Mouse (Mus musculus) hindbrain, embryonic 15.5 days (tissue): ENCODE results near the gene Frmd4a. TPM values are rescaled to one million over a fixed set of nuclear protein-coding genes. Genes with fewer than 3 reads are reported as not detected.
A peak's percentile ranks its signal among the peaks of the same experiment; 100 is the strongest.

Experiments
- ATAC-seq: fragments of 200-750 bp; cut with Nextera tagmentation; 2 replicates; pipeline ENCODE4 v1.8.0; 2017; ENCODE audit warnings: low read depth, moderate number of reproducible peaks, moderate TSS enrichment; ENCODE audit not compliant: low FRiP score
- H3K27ac ChIP-seq: fragments of 300-500 bp; sonication (generic); replicated peaks from 2 replicates; pipeline ENCODE4 v1.5.1; 2015; ENCODE audit warnings: mild to moderate bottlenecking, inconsistent platforms
- H3K27me3 ChIP-seq: fragments of 300-500 bp; sonication (generic); 2 replicates; pipeline ENCODE4 v1.6.1; 2015; ENCODE audit warnings: control low read depth, inconsistent platforms
- H3K36me3 ChIP-seq: fragments of 300-500 bp; sonication (generic); 2 replicates; pipeline ENCODE4 v1.6.1; 2015; ENCODE audit warnings: control low read depth, inconsistent platforms
- H3K4me1 ChIP-seq: fragments of 300-500 bp; sonication (generic); replicated peaks from 2 replicates; pipeline ENCODE4 v1.6.1; 2015; ENCODE audit warnings: control low read depth, inconsistent platforms
- H3K4me2 ChIP-seq: fragments of 300-500 bp; sonication (generic); 2 replicates; pipeline ENCODE4 v1.6.1; 2015; ENCODE audit warnings: moderate library complexity, mild to moderate bottlenecking, inconsistent platforms
- H3K4me3 ChIP-seq: fragments of 300-500 bp; sonication (generic); 2 replicates; pipeline ENCODE4 v1.5.1; 2015; ENCODE audit warnings: mild to moderate bottlenecking, inconsistent platforms
- H3K9ac ChIP-seq: fragments of 300-500 bp; sonication (generic); 2 replicates; pipeline ENCODE4 v1.6.1; 2015; ENCODE audit warnings: inconsistent platforms
- H3K9me3 ChIP-seq: fragments of 300-500 bp; sonication (generic); 2 replicates; pipeline ENCODE4 v1.6.1; 2016; ENCODE audit warnings: control low read depth, inconsistent platforms
- WGBS: fragments of 180-500 bp; shearing (Covaris S2); methylation state at CpG from one replicate; pipeline ENCODE4 v1.1.7; 2015; 5-methylcytosine and 5-hydroxymethylcytosine counted together
- polyA plus RNA-seq: library from polyadenylated mRNA; unstranded; fragments of >200 nt; fragmentation: Nextera tagmentation; extraction: Ambion mirVana; gene quantifications from 2 replicates; pipeline ENCODE4 v1.2.1, GENCODE M21; 2015

Frmd4a gene
- polyA plus RNA-seq, 1 experiment from 2014 or later, result 56.1 TPM

DNA sequence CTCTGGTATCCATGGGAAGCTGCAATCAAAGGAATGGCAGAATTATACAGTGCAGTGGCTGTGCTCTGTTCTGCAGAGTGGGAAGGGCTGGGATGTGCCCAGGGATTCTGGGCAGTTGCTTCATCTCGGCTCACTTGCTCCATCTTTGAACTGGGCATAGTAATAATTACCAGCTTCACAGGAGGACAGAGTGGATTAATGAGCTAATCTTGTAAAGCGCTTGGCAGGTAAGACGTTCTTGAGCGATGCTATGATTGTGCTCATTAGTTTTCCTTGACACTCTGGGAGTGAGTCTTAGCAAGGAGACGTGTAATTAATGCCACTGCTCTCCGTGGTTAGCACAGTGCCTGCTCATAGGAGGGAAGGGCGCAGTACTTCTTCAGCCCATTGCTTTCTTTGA, 54.3 kb downstream of the Frmd4a start:
- H3K27ac ChIP-seq, result peak overlapping the region; percentile 48; the same call in 1 of the 2 replicates
- H3K4me1 ChIP-seq, result peaks cover 8% of the 10 kb centered on the region; the same call in 1 of the 2 replicates
- WGBS, result 49% methylated on average over 7 of the region's 7 CpGs
- no peaks in the 10 kb centered on the region for H3K27me3 ChIP-seq
- H3K4me2 ChIP-seq, result peak overlapping the region; percentile 26
- peak; percentile 90 for ATAC-seq
- H3K4me3 ChIP-seq, result no peak overlapping the region
- no peaks in the 10 kb centered on the region for H3K9me3 ChIP-seq
- H3K36me3 ChIP-seq, result no peaks in the 10 kb centered on the region
- no peak overlapping the region for H3K9ac ChIP-seq

DNA sequence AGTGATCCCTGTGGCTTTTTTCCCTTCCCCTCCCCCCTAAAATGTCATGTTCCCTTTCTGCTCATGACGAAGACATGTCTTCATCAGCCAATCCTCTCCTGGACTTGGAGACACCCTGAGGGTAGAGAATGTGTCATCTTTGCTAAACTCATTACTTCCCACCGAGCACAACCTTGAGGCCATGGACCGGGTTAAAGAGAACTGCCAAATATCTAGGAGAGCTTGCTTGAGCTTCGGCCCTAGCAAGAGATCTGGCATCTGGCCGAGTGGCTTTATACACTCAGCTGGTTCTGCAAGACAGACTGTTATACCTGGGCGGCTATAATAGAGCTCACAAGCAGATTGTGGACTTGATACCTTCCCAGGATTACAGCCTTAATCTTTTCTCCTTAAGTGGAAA, 66.4 kb downstream of the Frmd4a start:
- WGBS, result 59% methylated on average over 6 of the region's 6 CpGs
- H3K9ac ChIP-seq, result no peak overlapping the region
- ATAC-seq, result no peak
- no peaks in the 10 kb centered on the region for H3K27me3 ChIP-seq
- no peak overlapping the region for H3K4me2 ChIP-seq
- no peak overlapping the region for H3K27ac ChIP-seq
- H3K36me3 ChIP-seq, result no peaks in the 10 kb centered on the region
- H3K9me3 ChIP-seq, result no peaks in the 10 kb centered on the region
- H3K4me1 ChIP-seq, result no peaks in the 10 kb centered on the region
- no peak overlapping the region for H3K4me3 ChIP-seq

DNA sequence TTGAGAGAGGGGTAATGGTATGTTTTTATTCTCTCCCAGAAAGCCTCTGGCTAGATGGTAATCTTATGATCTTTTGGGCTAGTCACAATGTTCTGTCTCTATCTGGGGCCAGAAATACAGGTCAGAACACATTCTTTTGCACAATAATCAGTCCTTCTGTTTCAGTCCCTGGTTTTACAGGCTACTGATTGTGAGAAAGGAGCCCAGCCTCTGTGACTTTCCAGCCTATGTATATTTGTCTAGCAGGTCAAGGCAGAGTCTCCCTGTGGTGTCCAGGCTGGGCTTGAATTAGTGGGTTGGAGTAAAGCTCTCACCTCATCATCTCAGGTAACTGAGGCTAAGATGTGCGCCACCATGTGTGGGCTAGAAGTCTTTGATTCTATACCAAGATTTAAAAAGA, 80.1 kb downstream of the Frmd4a start:
- H3K4me3 ChIP-seq, result no peak overlapping the region
- no peaks in the 10 kb centered on the region for H3K27me3 ChIP-seq
- H3K4me2 ChIP-seq, result no peak overlapping the region
- no peaks in the 10 kb centered on the region for H3K36me3 ChIP-seq
- H3K9ac ChIP-seq, result no peak overlapping the region
- H3K9me3 ChIP-seq, result no peaks in the 10 kb centered on the region
- H3K27ac ChIP-seq, result no peak overlapping the region
- peaks cover 25% of the 10 kb centered on the region for H3K4me1 ChIP-seq
- 95% methylated on average over 1 of the region's 1 CpGs for WGBS
- ATAC-seq, result no peak

DNA sequence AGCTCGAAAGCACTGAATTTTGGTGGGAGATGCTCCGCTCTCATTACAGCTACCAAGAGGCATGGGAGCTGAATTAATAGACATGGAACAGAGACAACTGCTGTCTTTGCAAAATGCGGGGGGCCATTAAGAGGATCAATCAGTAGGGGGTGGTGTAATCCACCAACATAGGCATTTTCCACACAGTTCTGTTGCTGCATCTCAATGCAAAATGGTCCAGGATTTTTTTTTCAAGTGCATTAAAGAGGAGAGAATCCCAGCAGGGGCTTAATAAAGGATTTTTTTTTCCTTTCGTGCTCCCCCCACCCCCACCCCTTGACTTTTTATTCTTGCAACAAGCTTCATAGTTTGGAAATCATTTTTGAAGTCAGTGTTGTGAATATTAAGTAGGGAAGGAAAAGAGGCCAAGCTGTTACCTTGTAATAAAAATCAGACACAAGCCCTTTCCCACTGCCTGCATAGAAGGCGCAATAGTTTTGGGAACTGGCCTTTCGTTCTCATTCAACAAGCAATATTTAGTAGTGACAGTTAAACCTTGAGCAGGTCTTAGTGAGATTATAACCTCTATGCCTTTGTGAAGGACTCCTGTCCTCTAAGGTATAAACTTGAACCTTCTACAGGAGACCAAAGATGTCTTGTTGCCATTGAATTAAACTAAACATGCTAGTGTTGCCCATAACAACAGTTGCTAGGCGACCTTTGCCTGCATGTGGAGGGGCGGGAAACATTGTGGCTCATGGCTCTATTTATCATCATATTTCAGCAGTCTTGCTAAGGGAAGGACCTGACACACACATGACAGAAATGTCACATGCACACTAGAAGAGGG, 81.6 kb downstream of the Frmd4a start:
- H3K4me3 ChIP-seq, result no peak overlapping the region
- ATAC-seq, result peak; percentile 78
- no peaks in the 10 kb centered on the region for H3K36me3 ChIP-seq
- 25% methylated on average over 8 of the region's 8 CpGs for WGBS
- peak overlapping the region; percentile 60 for H3K27ac ChIP-seq
- H3K4me1 ChIP-seq, result peaks cover 25% of the 10 kb centered on the region
- H3K4me2 ChIP-seq, result no peak overlapping the region
- H3K9me3 ChIP-seq, result no peaks in the 10 kb centered on the region
- no peak overlapping the region for H3K9ac ChIP-seq
- no peaks in the 10 kb centered on the region for H3K27me3 ChIP-seq

DNA sequence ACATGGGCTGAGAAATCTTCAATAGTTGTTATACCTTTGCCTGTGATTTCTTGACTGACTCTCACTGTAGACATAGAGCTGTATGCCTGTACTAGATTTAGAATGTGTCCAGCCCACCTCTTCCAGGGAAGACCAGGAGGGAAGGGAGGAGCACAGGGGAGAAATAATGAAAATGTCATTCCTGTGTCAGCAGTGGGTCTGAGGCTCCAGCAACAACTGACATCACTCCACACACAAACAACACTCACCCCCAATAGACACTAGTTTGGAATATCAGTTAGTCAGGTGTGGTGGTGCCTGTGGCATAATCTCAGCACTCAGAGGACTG, 82.2 kb downstream of the Frmd4a start:
- Histone ChIP-seq H3K27ac (peak overlapping the region; percentile 60), H3K27me3 (no peaks in the 10 kb centered on the region), H3K36me3 (no peaks in the 10 kb centered on the region), H3K4me3 (no peak overlapping the region), H3K9ac (no peak overlapping the region), H3K9me3 (no peaks in the 10 kb centered on the region), H3K4me1 (peaks cover 25% of the 10 kb centered on the region), H3K4me2 (no peak overlapping the region)
- ATAC-seq, result peak; percentile 65; the same call in 1 of the 2 replicates

DNA sequence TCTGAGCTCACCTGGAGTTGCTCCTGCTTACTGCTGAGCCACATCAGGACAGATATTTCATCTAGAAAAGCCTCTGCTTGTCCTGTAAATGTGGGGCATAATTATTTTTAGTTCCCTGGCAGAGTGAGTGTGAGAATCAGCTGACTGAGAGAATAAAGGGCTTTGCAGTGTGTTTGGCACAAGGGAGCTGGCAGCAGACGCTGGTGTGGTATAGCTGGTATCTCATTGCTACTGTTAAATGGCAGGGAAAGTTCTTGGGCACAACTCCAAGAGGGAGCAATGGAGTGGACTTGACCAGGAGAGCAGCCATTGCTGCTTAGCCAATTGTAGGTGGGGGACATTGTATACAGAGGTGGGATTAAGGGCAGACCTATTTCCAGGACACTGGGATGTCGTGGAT, 83.9 kb downstream of the Frmd4a start:
- 59% methylated on average over 2 of the region's 2 CpGs for WGBS
- no peak for ATAC-seq
- Histone ChIP-seq H3K4me3 (no peak overlapping the region), H3K4me1 (peaks cover 25% of the 10 kb centered on the region), H3K9ac (no peak overlapping the region), H3K4me2 (no peak overlapping the region), H3K36me3 (no peaks in the 10 kb centered on the region), H3K27me3 (no peaks in the 10 kb centered on the region), H3K27ac (no peak overlapping the region), H3K9me3 (no peaks in the 10 kb centered on the region)

DNA sequence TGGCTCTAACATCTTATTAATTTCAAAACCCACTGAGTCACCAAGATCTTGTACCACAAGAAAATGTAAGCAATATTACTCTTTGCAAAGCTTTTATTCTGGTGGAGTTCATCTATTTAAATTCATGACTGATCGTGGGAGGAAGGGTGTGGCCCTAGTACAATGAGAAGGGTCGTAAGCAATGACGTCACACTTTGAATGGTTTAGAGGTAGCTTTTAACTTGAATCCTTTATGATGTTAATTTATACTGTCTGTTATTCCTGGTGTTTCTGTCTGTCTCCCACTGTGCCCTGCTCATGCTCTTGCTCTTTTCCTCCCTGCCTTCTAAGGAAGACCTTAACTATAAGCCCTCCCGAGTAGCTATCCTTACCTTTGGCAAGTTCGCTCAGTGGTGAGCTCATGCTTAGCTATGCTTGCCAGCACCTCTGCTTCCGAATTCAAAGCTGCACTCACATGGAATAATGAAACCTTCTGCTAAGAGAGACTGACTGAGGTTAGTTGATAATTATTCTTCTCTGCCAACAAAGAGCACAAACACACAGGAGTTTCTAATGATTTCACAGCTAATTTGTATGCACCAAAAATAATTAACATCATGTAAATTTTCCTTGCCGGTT, 95.9 kb downstream of the Frmd4a start:
- no peak for ATAC-seq

DNA sequence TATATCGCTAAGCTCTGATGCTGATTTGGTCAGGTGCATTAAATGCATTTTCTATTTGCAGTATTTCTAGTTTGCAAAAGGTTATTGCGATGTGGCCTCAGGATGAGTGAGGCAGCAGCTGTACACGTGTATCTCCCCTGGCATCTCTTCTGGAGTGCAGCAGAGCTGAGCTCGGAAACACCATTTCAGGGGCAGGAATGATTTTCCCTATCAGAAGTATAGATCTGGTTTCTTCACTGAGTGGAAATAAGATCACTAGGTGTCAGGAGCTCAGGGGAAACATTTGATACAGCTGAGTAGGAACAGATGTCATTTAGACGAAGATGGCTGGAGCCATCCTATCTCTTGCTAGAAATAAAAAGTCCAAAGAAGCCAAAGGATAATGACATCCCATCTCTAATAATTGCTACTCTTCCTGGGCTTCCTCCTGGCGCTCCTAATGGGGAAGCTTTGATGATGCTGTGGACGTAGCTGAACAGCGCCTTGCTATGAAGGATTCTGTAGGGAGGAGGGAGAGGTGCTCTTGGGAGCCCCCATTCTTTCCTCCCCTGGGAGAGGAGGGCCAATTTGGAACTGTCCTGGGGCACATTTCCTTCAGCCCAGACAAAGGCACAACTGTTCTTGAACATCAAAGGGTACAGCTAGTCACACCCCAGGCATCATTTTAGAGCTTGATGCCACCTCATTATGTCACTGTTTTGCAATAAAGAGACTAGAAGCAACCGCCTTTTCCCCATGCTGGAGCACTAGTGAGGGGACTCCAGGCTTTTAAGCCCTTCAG, 102.4 kb downstream of the Frmd4a start:
- Histone ChIP-seq H3K4me1 (peaks cover 9% of the 10 kb centered on the region), H3K27ac (no peak overlapping the region), H3K4me2 (no peak overlapping the region), H3K4me3 (no peak overlapping the region), H3K36me3 (no peaks in the 10 kb centered on the region), H3K9me3 (no peaks in the 10 kb centered on the region), H3K9ac (no peak overlapping the region), H3K27me3 (no peaks in the 10 kb centered on the region)
- 0 out of 2 replicates have a peak, but pooled peaks have one; percentile 34 for ATAC-seq
- 46% methylated on average over 9 of the region's 9 CpGs for WGBS

More for the DNA sequence above, 95.9 kb downstream of the Frmd4a start:
- Histone ChIP-seq H3K27ac (no peak overlapping the region), H3K4me1 (no peaks in the 10 kb centered on the region), H3K9me3 (no peaks in the 10 kb centered on the region), H3K4me3 (no peak overlapping the region), H3K36me3 (no peaks in the 10 kb centered on the region), H3K9ac (no peak overlapping the region), H3K27me3 (no peaks in the 10 kb centered on the region), H3K4me2 (no peak overlapping the region)
- 50% methylated on average over 7 of the region's 7 CpGs for WGBS

DNA sequence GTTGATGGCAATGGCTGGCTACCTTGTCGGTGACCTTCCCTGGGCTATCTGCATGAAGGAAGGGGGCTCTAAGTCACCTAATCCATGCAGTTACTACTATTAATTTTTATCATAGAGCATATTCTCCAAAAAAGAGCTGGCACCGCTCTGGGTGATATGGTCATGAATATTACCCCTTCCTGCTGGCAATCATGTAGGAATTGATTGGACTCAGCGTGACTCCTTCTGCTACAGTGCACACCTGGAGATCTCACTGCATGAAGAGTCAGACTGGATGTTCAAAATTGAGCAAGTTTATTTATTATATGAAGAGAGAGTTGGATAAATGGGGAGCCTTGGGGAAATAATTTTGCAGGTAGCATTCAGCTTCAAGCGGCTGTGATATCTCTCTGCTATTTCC, 113.7 kb downstream of the Frmd4a start:
- H3K4me2 ChIP-seq, result no peak overlapping the region
- H3K9ac ChIP-seq, result no peak overlapping the region
- no peaks in the 10 kb centered on the region for H3K4me1 ChIP-seq
- H3K27ac ChIP-seq, result no peak overlapping the region
- no peaks in the 10 kb centered on the region for H3K36me3 ChIP-seq
- 81% methylated on average over 4 of the region's 4 CpGs for WGBS
- ATAC-seq, result no peak
- no peaks in the 10 kb centered on the region for H3K9me3 ChIP-seq
- H3K27me3 ChIP-seq, result no peaks in the 10 kb centered on the region
- no peak overlapping the region for H3K4me3 ChIP-seq

DNA sequence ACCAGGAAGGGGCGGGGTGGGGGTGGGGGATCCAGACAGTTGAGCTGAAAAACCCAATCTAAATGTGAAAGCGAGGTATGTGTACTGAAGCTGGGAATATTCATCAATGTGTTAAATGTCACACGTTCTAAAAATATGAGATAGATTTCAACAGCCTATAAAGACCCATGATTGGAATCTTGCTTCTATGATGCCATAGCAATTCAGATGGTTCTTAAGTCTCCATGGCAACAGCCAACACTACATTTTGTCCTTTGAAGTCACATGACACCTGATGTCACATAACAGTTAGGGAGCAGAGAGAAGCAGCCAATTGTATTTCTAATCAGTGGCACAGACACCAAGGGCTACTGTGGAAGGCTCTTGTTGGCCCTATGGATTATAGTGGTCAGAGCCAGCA, 120.0 kb downstream of the Frmd4a start:
- no peak overlapping the region for H3K9ac ChIP-seq
- WGBS, result 70% methylated on average over 3 of the region's 3 CpGs
- no peak overlapping the region for H3K4me3 ChIP-seq
- H3K27ac ChIP-seq, result no peak overlapping the region
- H3K9me3 ChIP-seq, result no peaks in the 10 kb centered on the region
- H3K27me3 ChIP-seq, result no peaks in the 10 kb centered on the region
- H3K4me1 ChIP-seq, result peaks cover 9% of the 10 kb centered on the region
- H3K36me3 ChIP-seq, result no peaks in the 10 kb centered on the region
- ATAC-seq, result 0 out of 2 replicates have a peak, but pooled peaks have one; percentile 23
- H3K4me2 ChIP-seq, result no peak overlapping the region

DNA sequence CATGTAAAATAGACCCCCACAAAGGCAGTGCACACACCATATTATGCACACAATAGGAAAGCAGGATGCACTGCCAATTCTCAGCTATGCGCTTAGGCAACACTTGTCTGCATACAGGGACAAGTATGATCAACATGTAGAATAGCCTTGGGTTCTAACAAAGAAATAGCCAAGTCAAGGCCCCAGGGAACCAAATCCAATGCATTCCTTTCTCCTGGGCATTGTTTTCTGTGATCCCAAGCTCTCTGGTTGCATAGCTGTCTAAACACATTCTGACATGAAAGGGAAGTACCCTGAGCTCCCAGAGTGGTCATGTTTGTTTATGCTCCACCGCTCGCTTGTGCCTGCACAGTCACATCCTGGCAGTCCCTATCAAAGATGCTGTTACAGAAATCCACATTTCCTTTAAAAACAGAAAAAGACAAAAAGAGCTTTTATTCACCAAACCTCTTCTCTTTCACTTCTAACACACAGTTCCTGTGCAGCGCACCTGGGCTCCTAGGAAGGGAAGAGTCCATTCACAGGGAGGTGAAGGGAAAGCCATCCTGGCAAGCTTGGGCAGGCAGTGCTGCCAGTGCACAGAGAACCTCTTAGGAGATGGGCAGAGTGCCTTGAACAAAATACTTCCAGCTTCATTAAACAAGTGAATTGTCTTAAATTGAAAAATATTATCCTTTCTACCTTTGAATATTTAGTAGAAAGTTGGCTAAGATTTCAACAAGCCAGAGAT, 124.9 kb downstream of the Frmd4a start:
- no peaks in the 10 kb centered on the region for H3K9me3 ChIP-seq
- peaks cover 10% of the 10 kb centered on the region for H3K4me1 ChIP-seq
- no peaks in the 10 kb centered on the region for H3K27me3 ChIP-seq
- H3K4me3 ChIP-seq, result no peak overlapping the region
- H3K27ac ChIP-seq, result peak overlapping the region; percentile 39
- 34% methylated on average over 4 of the region's 4 CpGs for WGBS
- H3K36me3 ChIP-seq, result no peaks in the 10 kb centered on the region
- no peak overlapping the region for H3K9ac ChIP-seq
- H3K4me2 ChIP-seq, result no peak overlapping the region
- ATAC-seq, result no peak
